Mouse (Mus musculus): ENCODE measurements around the gene Prkd2. TPM values are rescaled to one million over a fixed set of nuclear protein-coding genes. Genes with fewer than 3 reads are reported as not detected.
A peak's percentile ranks its signal among the peaks of the same experiment; 100 is the strongest.

Prkd2 gene
- total RNA-seq, 2 experiments from 2014 or later = 9.1 to 9.5 TPM

DNA sequence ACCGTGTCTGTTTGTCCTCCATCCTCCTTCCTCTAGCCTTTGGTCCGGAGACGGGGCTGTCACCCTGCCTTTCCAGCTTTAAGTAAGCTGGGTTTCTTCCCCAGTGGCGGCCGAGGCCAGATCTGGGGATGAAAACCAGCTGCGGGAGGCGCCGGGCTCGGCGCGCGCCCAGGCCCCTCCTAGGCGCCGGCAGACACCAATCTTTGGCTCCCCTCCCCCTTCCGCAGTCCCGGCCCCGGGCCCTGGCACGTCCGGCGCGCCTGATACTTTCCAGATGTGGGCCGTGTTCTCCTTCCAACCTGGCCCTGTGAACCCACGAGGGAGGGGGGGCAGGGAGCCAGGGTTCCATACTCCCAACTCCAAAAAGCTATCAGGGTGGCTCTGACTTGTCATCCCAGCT is 48.2 kb downstream of the Prkd2 start:
- peak; percentile 37 for DNase-seq
- intact Hi-C loops (cut with DNase I) = loop anchor here (10.0 kb wide), 1 partner anchor 146 kb away; no protein-coding TSS in a partner anchor

DNA sequence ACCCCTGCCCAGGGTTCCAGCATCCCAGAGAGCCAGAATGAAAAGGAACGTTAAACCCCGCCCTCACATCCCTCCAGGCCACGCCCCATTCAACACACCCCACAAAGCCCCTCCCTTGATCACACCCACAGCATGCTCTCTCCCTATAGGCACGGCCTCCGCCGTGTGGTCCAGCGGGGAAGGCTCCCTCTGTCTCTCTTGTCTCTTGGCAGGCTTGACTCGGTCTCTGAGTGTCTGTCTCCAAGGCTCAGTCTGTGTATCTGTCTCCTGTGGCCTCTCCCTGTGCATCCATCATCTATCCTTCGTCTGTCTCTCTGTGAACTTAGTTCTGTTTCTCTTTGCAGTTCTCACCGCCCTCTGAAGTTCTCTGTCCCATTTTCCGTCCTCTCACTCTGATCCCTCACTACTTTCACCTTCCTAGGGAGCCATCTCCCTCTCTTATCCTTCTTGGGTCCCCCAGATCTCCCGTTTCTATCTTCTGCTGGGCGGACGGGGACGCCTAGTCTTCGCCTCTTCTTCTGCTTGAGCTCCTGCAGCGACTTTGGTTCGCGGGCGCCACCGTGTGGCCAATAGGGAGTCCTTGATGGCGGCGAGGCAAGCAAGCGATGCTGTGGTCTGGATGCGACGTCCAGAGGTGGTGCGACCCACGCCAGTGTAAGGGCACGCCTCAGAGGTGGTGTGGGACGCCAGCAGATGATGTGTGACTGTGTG is 49.1 kb downstream of the Prkd2 start, which contains the start of gene Gng8:
Gene Gng8 (plus strand): TSS at position 146 of the 711 bp plus-strand sequence.
- DNase-seq = peak; percentile 90
- intact Hi-C loops (cut with DNase I) = loop anchor here (10.0 kb wide), 1 partner anchor 147 kb away; no protein-coding TSS in a partner anchor

GRCm38 (mm10) chr7:16892352-16892730 is 49.6 kb downstream of the Prkd2 start:
- intact Hi-C loops (cut with DNase I) = loop anchor here (10.0 kb wide), 1 partner anchor 148 kb away; no protein-coding TSS in a partner anchor

DNA sequence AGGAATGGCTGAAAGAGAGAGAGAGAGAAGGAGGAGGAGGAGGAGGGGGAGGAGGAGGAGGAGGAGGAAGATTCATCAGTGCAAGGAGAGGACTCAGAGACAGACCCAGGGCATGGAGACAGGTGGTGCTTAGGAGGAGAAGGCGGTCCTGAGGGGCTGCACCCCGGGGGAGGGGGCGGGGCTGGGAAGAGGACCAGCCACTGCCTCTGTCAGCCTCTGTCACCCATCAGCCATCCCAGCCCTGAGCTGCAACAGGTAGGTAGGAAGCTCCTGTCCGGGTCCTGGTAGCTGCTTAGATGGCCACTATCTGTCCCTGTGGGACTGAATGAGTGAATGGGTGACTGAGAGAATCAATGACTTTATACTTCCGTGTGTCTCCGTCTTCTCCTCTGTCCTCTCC is 50.9 kb downstream of the Prkd2 start:
- intact Hi-C loops (cut with DNase I) = loop anchor here (10.0 kb wide), 1 partner anchor 149 kb away; no protein-coding TSS in a partner anchor
- no peak for DNase-seq

More at GRCm38 (mm10) chr7:16892352-16892730, 49.6 kb downstream of the Prkd2 start:
- no peak for DNase-seq

GRCm38 (mm10) chr7:16894279-16894678 is 51.6 kb downstream of the Prkd2 start:
- DNase-seq = no peak
- intact Hi-C loops (cut with DNase I) = loop anchor here (10.0 kb wide), 1 partner anchor 149 kb away; no protein-coding TSS in a partner anchor

DNA sequence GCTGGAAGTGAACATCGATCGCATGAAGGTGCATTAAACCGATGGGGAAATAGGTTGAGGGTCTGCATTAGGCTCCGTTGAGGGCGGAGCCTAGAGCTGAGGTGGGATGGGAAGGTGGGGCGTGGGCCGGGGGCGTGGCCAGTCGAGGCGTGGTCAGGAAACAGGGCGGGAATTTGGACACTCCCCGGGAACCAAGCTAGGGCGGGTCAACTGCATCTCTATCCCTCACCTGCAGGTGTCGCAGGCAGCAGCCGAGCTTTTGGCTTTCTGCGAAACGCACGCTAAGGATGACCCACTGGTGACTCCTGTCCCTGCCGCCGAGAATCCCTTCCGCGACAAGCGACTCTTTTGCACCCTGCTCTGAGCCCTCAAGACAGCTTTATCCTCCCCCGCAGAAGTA is 52.3 kb downstream of the Prkd2 start:
- intact Hi-C loops (cut with DNase I) = loop anchor here (10.0 kb wide), 1 partner anchor 150 kb away; no protein-coding TSS in a partner anchor
- peak; percentile 79 for DNase-seq

- intact Hi-C loops (cut with DNase I) = loop anchor here (10.0 kb wide), 1 partner anchor 151 kb away; no protein-coding TSS in a partner anchor
- no peak for DNase-seq
Observed at GRCm38 (mm10) chr7:16895511-16895910, 52.8 kb downstream of the Prkd2 start.

GRCm38 (mm10) chr7:16900526-16900925 is 57.8 kb downstream of the Prkd2 start:
- no peak for DNase-seq
- intact Hi-C loops (cut with DNase I) = no loop called here

DNA sequence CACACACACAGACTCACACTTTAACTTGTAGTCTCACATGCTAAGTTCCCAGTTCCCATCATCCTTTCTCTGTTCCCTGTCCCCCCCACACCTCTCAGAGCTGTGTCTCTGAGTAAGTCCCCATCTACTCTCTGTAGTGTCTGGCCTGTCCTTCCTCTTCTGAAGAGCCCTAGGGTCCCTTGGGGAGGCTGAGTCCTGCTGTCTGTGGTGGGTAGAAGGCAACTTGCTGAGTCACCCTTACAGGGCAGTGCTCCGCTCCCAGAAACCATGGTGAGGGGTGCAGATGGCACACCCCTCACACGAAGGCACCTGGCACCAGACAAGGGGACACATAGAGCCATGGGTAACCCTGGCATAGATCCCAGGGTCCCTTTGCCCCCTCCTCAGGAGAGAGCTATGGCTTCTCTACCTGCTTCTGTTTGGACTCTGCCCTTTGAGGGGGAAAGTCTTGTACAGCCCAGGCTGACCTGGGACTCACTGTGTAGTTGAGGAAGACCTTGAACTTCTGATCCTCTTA is 60.8 kb downstream of the Prkd2 start:
- intact Hi-C loops (cut with DNase I) = no loop called here
- DNase-seq = no peak

DNA sequence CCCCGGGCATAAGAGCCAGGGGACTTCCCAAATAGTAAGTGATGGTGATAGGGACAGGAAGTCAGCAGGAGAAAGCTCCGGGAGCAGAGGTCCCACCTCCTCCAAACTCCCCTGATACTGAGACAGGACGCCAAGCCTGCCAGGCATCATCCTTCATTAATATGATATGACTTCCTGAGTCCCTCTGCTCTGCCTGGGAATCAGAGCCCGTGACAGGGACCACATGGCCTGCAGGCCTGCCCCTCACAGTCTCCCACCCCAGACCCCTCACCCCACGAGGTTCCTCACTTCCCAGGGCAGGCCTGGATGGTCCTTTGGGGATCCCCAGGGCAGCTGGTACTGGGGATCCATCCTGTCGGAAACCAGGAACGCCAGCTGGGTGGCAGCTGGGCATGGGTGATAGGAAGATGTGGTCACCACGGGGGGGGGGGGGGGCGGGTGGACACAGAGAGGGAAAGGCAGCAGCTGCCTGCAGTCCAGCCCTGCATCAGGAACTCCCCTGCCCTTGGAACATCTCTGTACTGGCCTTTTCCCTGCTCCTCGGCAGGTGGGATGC is 61.5 kb downstream of the Prkd2 start:
- intact Hi-C loops (cut with DNase I) = no loop called here
- DNase-seq = no peak

DNA sequence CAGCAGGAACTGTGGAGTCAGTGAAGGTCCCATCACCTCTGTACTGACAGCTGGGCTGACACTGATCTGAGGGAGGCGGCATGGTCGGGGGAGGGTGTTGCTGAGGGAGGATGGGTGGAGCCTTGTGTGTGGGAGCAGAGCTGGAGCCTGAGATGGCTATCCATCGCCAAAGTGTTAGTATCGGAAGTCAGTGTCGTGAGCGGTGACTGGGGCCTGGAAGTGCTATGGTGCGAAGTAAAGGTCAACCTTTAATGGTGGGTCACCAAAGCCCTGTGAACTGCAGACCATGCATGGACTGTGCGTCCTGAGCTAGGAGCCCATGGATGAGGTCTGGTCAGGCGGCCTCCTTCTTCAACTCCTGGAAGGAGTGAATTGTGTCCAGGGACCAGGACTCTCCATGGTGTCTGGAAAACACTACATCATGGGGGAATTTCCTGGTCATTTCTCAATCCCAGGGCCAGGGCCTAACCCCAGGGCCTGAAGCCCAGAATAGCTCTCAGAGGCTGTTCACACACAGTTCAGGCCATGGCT is 62.9 kb downstream of the Prkd2 start:
- DNase-seq = no peak
- intact Hi-C loops (cut with DNase I) = no loop called here

DNA sequence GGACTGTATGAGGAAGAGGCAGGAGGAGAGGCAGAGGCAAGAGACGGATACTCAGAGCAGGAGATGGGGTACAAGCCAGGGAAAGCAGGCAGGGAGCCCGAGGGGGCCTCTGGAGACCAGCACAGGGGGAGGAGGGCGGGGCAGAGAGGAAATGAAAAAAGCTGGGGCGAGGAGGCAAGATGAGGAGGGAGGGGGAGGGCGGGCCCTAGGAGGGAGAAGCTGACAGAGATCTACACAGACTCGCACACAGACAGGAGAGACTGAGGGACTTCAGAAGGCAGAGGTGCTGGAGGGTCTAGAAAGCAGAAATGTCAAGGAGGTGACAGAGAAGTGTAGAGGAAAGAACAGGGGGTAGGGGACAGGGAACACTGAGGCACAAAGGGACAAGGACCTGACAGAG is 63.6 kb downstream of the Prkd2 start, which contains the start of gene Ptgir:
Gene Ptgir (plus strand): TSS at position 210 of the 400 bp plus-strand sequence.
- intact Hi-C loops (cut with DNase I) = no loop called here
- no peak for DNase-seq

- intact Hi-C loops (cut with DNase I) = no loop called here
Observed at GRCm38 (mm10) chr7:16906889-16907559, 64.3 kb downstream of the Prkd2 start.

DNA sequence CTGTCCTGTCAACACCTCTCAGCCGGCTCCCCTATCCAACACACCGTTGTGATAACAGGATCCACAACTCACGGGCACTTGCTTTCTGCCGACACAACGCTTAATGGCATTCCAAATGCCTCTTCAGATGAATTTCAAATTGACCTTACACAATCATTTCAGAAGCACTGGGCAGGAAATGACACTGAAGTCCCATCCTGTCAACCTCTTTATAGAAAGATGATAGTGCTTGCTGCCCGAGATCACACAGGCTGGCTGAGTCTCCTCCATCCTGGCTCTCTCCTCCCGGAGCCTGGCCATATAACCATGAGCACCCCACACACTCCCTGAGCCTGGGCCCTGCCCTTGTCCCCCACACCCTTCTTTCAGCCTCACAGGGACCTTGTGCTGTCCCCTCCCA is 65.1 kb downstream of the Prkd2 start:
- intact Hi-C loops (cut with DNase I) = no loop called here

More at GRCm38 (mm10) chr7:16906889-16907559, 64.3 kb downstream of the Prkd2 start:
- DNase-seq = no peak

GRCm38 (mm10) chr7:16908367-16908766 is 65.7 kb downstream of the Prkd2 start:
- intact Hi-C loops (cut with DNase I) = no loop called here
- DNase-seq = no peak

More for the DNA sequence above, 65.1 kb downstream of the Prkd2 start:
- DNase-seq = no peak

- no peak for DNase-seq
- intact Hi-C loops (cut with DNase I) = no loop called here
Observed at GRCm38 (mm10) chr7:16908859-16909258, 66.2 kb downstream of the Prkd2 start.

DNA sequence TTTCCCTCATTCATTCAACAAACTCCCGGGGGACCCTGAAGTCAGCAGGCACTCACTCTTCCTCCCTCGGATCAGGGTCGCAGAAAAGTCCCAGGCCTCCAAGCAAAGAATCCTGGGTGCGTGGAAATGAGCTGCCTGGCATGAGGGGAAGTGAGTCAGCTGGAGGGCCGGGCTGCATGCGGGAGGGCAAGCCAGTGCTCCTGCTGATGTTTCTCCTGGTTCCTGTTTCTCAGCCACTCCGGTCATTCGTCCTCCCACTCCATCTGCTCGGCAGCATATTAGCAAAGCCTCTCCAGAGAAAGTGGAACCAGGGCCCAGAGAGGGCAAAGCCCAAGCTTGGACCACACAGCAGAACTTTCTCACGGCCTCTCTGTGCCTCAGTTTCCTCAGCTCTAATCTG is 67.2 kb downstream of the Prkd2 start:
- DNase-seq = no peak
- intact Hi-C loops (cut with DNase I) = no loop called here

DNA sequence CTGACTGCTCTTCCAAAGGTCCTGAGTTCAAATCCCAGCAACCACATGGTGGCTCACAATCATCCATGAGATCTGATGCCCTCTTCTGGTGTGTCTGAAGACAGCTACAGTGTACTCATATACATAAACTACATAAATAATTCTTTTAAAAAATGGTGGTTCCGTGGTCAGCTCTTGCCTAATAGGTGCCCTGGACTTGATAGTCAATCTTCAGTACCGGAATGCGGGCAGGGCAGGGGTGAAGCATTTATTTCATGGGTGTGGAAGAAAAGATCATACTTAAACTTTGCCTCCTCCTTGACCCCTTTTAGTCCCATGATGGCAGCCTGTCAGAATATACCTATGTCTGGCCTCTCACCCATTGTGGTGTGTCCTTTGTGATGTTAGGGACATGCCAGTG is 69.2 kb downstream of the Prkd2 start:
- DNase-seq = no peak
- intact Hi-C loops (cut with DNase I) = no loop called here

DNA sequence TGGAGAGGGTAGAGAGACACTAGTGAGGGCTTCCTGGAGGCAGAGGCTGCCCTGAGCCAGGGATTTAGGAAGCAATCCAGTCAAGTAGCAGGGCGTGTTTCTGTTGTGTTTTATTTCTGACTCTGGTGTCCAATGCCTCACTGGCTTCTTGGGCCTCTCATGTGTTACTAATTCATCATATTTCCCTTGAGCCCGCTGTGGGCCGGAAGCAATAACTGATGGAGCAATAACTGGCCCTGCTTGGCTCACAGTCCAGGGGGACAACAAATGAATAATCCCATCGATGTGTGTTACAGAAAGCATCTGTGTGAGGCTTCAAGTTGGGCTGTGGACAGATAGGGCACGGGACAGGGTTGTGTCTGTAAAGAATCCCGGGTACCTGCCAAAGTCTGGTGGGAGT is 69.7 kb downstream of the Prkd2 start:
- no peak for DNase-seq
- intact Hi-C loops (cut with DNase I) = no loop called here

GRCm38 (mm10) chr7:16913806-16914452 is 71.2 kb downstream of the Prkd2 start:
- intact Hi-C loops (cut with DNase I) = no loop called here
- peak; percentile 74 for DNase-seq
